Mouse (Mus musculus) small intestine, adult 2 months (tissue): ENCODE results near the gene Atg14. TPM values are rescaled to one million over a fixed set of nuclear protein-coding genes. Genes with fewer than 3 reads are reported as not detected.

Experiments used
- H3K27ac ChIP-seq: fragments of 200-500 bp; 2 replicates; pipeline ENCODE4 v1.5.1; 2012; ENCODE audit warnings: low read depth, low read length, control low read depth, inconsistent platforms; ENCODE audit not compliant: insufficient read depth
- H3K27me3 ChIP-seq: fragments of 200-500 bp; 2 replicates; pipeline ENCODE4 v1.6.1; 2012; ENCODE audit warnings: mild to moderate bottlenecking, moderate library complexity, low read length, inconsistent platforms; ENCODE audit not compliant: control insufficient read depth, insufficient read depth
- H3K36me3 ChIP-seq: fragments of 200-500 bp; 2 replicates; pipeline ENCODE4 v1.6.1; 2012; ENCODE audit warnings: mild to moderate bottlenecking, low read length, control low read depth, inconsistent platforms; ENCODE audit not compliant: control insufficient read depth, insufficient read depth
- H3K4me1 ChIP-seq: fragments of 200-500 bp; 2 replicates; pipeline ENCODE4 v1.6.1; 2012; ENCODE audit warnings: low read length, inconsistent platforms, mixed read lengths; ENCODE audit not compliant: control insufficient read depth, insufficient read depth, insufficient read length
- H3K4me3 ChIP-seq: fragments of 200-500 bp; 2 replicates; pipeline ENCODE4 v1.5.1; 2012; ENCODE audit warnings: low read depth, mild to moderate bottlenecking, control low read depth, inconsistent platforms, low read length, moderate library complexity
- CTCF ChIP-seq: fragments of 200-500 bp; IDR thresholded peaks from 2 replicates; pipeline ENCODE4 v1.5.1; 2012; ENCODE audit warnings: low read depth, mild to moderate bottlenecking, control low read depth, inconsistent platforms, low read length, moderate library complexity, mixed read lengths; ENCODE audit not compliant: insufficient replicate concordance, insufficient read length; ENCODE audit errors: extremely low read depth
- POLR2A ChIP-seq: fragments of 200-500 bp; IDR thresholded peaks from 2 replicates; pipeline ENCODE4 v1.6.1; 2012; ENCODE audit warnings: low read depth, mild to moderate bottlenecking, control low read depth, inconsistent platforms, low read length, moderate library complexity
- WGBS: fragments of 180-500 bp; shearing (Covaris S2); methylation state at CpG from one replicate; pipeline ENCODE4 v1.1.7; 2018; 5-methylcytosine and 5-hydroxymethylcytosine counted together
- polyA plus RNA-seq: library from polyadenylated mRNA; depleted of rRNA; stranded (reverse); fragments of >200 nt; gene quantifications from 2 replicates; pipeline ENCODE4 v1.2.3, GENCODE M21; 2012

The Atg14 gene
- polyA plus RNA-seq, 1 experiment: 5.5 TPM

GRCm38 (mm10) chr14:47567962-47568652, 2.3 kb downstream of the Atg14 start:
- no peaks in the 10 kb centered on the region for H3K27me3 ChIP-seq
- H3K36me3 ChIP-seq: peaks cover 3% of the 10 kb centered on the region; the same call in 1 of the 2 replicates
- H3K4me3 ChIP-seq: peak overlapping the region; percentile 87
- H3K4me1 ChIP-seq: peaks cover 4% of the 10 kb centered on the region; the same call in 1 of the 2 replicates
- TF ChIP-seq CTCF: no peak
- TF ChIP-seq POLR2A: no peak; the same call in 1 of the 2 replicates
- WGBS: under 1% methylated on average over 46 of the region's 46 CpGs
- peak overlapping the region; percentile 34; the same call in 1 of the 2 replicates for H3K27ac ChIP-seq

- Histone ChIP-seq H3K36me3 (peaks cover 6% of the 10 kb centered on the region), H3K27me3 (no peaks in the 10 kb centered on the region), H3K27ac (no peak overlapping the region), H3K4me1 (no peaks in the 10 kb centered on the region), H3K4me3 (no peak overlapping the region)
- 61% methylated on average over 4 of the region's 4 CpGs for WGBS
- TF ChIP-seq CTCF (no peak), POLR2A (no peak)
These were observed 7.3 kb downstream of the Atg14 start for GRCm38 (mm10) chr14:47563106-47563505.

- 98% methylated on average over 1 of the region's 1 CpGs for WGBS
- no peaks in the 10 kb centered on the region for H3K4me1 ChIP-seq
- H3K4me3 ChIP-seq: no peak overlapping the region
- no peak for TF ChIP-seq POLR2A
- TF ChIP-seq CTCF: no peak
- no peak overlapping the region for H3K27ac ChIP-seq
- no peaks in the 10 kb centered on the region for H3K27me3 ChIP-seq
- peaks cover 6% of the 10 kb centered on the region for H3K36me3 ChIP-seq
These were observed 7.9 kb downstream of the Atg14 start for GRCm38 (mm10) chr14:47562530-47562929.

GRCm38 (mm10) chr14:47560714-47561113, 9.7 kb downstream of the Atg14 start:
- no peak overlapping the region for H3K27ac ChIP-seq
- H3K4me3 ChIP-seq: no peak overlapping the region
- no peak for TF ChIP-seq CTCF
- TF ChIP-seq POLR2A: no peak
- no peaks in the 10 kb centered on the region for H3K27me3 ChIP-seq
- WGBS: 77% methylated on average over 2 of the region's 2 CpGs
- peaks cover 8% of the 10 kb centered on the region for H3K36me3 ChIP-seq
- no peaks in the 10 kb centered on the region for H3K4me1 ChIP-seq

GRCm38 (mm10) chr14:47555225-47555624, 15.2 kb downstream of the Atg14 start:
- WGBS: 95% methylated on average over 5 of the region's 5 CpGs
- H3K36me3 ChIP-seq: peaks cover 20% of the 10 kb centered on the region
- no peak overlapping the region for H3K4me3 ChIP-seq
- no peak overlapping the region for H3K27ac ChIP-seq
- no peaks in the 10 kb centered on the region for H3K27me3 ChIP-seq
- TF ChIP-seq CTCF: no peak
- TF ChIP-seq POLR2A: no peak
- H3K4me1 ChIP-seq: no peaks in the 10 kb centered on the region

GRCm38 (mm10) chr14:47554236-47554635, 16.2 kb downstream of the Atg14 start:
- H3K36me3 ChIP-seq: peaks cover 22% of the 10 kb centered on the region
- H3K4me1 ChIP-seq: no peaks in the 10 kb centered on the region
- TF ChIP-seq CTCF: no peak
- no peak for TF ChIP-seq POLR2A
- no peak overlapping the region for H3K4me3 ChIP-seq
- H3K27me3 ChIP-seq: no peaks in the 10 kb centered on the region
- 50% methylated on average over 4 of the region's 4 CpGs for WGBS
- no peak overlapping the region for H3K27ac ChIP-seq

- WGBS: 94% methylated on average over 2 of the region's 2 CpGs
These were observed 17.1 kb downstream of the Atg14 start for GRCm38 (mm10) chr14:47553380-47553779.

More at GRCm38 (mm10) chr14:47553380-47553779, 17.1 kb downstream of the Atg14 start:
- no peaks in the 10 kb centered on the region for H3K4me1 ChIP-seq
- peaks cover 29% of the 10 kb centered on the region for H3K36me3 ChIP-seq
- no peak overlapping the region for H3K27ac ChIP-seq
- H3K4me3 ChIP-seq: no peak overlapping the region
- TF ChIP-seq CTCF (no peak), POLR2A (no peak)
- no peaks in the 10 kb centered on the region for H3K27me3 ChIP-seq
